Mouse (Mus musculus): Measurements from ENCODE around the gene Crebl2.

Gene Crebl2

GRCm38 (mm10) chr6:134829786-134830700, at the start of gene Crebl2:
Gene Crebl2 (plus strand): TSS chr6:134830154.
- peak; percentile 97 for DNase-seq (ENCODE audit: low spot score)

GRCm38 (mm10) chr6:134781494-134781913, 48.5 kb upstream of the Crebl2 start:
- no peak for DNase-seq (ENCODE audit: low spot score)

- no peak for DNase-seq (ENCODE audit: low spot score)
These were observed 47.1 kb upstream of the Crebl2 start for GRCm38 (mm10) chr6:134782900-134783299.

- no peak for DNase-seq (ENCODE audit: low spot score)
These were observed 43.5 kb upstream of the Crebl2 start for GRCm38 (mm10) chr6:134786426-134786825.

- no peak for DNase-seq (ENCODE audit: low spot score)
These were observed 40.9 kb upstream of the Crebl2 start for GRCm38 (mm10) chr6:134789100-134789499.

DNA sequence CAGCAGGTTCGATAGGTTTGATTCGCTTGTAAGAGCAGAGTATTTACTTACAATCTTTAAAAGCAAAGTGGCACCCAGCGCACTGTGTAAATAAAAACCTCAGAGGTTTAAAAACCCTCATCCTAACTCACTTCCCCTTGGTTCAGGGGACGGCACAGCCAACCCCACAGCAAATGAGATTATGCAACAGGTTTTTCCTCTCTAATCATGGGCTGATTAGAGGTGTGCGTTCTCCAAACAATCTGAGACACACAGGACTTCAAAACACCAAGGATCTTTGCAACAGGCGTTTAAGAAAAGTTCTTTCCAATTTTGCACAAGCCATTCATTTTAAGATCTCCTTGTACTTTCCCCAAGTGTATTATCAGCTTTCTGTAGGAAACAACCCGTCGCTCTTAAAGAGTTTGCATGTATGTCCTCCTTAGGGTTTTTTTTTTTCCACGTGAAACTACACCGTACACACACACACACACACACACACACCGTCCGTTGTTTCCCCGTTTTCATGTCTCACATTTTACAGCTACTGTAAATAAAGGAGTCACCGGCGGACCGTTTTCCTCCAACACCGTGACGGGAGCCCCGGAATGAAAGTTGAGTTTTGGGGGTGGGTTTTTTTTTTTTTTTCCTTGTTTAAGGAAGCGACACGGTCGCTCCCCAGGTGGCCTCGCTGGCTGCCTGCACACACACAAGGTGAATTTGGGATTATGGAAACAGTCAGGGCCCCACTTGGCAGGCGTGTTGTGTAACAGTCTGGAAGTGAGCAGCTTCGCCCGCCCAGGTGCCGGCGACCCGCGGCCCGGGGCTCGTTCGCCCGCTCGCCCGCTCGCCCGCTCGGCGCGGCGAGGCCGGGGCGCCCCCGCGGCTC, 38.5 kb upstream of the Crebl2 start:
- peak; percentile 50 for DNase-seq (ENCODE audit: low spot score)

DNA sequence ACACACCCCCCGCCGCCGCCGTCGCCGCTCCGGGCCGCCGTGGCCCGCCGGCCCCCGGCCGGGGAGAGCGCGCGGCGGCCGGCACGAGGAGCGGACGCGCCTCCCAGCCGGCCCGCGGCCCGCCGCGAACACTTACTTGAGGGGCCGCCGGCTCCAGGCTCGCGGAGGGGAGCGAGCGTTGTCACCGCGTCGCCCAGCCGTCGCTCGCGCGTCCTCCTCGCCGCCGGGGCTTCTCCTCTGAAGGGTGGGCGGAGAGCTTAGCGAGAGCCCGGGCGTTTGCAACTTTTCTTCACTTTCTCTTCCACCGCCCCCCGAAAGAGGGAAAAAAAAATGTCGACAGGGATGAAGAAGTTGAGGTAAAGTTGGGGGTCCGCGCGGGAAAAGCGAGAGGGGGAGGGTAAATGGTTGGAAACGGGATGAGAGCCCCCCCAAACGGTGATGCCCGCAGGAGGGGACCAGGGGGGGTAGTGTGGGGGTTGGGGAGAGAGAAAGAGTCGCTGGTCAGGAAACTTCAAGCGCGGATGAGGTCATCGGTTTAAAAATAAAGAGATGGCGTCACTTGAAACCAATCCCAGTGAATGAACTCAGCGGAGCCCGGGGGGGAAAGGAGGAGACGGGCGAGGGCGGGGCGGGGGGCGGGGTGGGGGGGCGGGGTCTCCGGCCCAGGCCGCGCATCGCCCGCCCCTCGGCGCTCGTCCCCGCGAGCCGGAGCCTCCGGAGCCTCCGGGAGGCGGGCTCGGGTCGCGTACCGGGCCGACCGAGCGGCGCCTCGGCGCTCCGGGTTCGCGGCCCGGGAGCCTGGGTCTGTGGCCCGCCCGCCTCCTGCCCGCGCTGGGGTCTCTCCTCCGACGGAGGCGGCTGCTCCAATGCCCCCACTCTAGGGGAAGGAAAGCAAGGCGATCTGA, 37.6 kb upstream of the Crebl2 start, which contains the start of gene Dusp16:
TSS of gene Dusp16 (minus strand) at position 485 of the 905 bp plus-strand sequence.
- DNase-seq (ENCODE audit: low spot score): peak; percentile 84

- no peak for DNase-seq (ENCODE audit: low spot score)
These were observed 36.7 kb upstream of the Crebl2 start for GRCm38 (mm10) chr6:134793046-134793806.

- peak; percentile 78 for DNase-seq (ENCODE audit: low spot score)
These were observed 35.9 kb upstream of the Crebl2 start for GRCm38 (mm10) chr6:134793911-134794520.

- DNase-seq (ENCODE audit: low spot score): no peak
These were observed 33.7 kb upstream of the Crebl2 start for GRCm38 (mm10) chr6:134796297-134796696.

- DNase-seq (ENCODE audit: low spot score): no peak
These were observed 28.5 kb upstream of the Crebl2 start for GRCm38 (mm10) chr6:134801483-134801882.

DNA sequence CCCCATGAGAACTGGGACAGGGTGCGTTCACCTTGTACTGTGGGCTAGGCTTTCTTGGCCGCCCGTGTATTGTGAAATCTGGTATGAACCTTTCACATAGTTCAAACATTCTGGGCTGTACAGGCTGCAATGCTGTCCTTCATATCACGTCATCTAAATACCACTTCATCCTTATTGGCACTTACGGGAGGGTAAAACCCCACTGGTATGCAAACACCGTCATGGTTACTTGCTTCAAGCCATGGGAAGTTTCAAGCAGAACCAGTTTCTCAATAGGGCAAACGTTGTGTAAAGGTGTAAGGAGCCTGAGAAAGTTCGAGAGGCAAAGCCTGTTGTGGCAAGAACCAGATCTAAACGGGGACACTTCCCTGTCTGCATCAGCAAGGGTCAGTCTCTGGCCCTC, 27.3 kb upstream of the Crebl2 start:
- no peak for DNase-seq (ENCODE audit: low spot score)

DNA sequence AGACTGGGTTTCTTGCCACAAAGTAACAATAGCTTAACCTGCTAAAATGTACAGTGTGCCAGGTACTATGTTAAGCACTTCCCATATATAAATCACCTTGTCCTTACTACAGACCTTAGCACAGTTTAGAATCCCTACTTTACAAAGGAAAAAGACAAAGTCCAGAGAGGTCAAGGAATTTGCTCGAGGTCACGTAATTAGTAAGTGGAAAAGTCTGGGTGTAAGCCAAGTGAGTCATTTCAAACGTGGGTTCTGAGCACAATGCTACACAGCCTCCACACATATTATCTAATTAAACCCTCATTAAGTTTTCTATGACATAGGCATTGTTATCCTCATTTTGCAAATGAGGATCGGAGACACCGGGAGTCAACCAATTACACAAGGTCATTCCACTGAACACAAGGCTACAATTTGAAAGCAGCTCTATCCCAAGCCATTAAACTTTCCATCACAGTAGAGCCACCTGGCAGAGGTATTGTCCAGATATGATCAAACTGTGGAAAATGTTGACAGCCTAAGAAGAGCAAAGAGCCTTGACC, 25.1 kb upstream of the Crebl2 start:
- DNase-seq (ENCODE audit: low spot score): no peak

- DNase-seq (ENCODE audit: low spot score): no peak
These were observed 23.8 kb upstream of the Crebl2 start for GRCm38 (mm10) chr6:134806130-134806529.

DNA sequence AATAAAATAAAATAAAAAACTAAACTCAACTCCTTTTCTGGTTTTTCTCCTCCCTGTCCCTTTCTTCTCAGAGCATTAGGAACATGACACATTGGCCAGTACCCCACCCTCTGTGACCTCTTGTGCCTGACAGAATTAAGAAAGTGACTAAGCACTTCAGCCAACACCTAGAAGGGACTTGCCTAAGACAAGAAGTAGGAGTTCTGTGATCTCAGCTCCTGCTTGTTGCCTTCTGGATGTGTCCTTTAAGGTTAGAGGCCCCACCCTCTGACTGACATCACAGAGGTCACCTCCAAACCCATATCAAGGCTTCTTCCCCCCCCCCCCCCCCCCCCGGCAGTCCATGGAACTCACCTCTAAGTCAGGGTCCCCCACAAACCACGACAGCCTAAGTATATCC, 22.9 kb upstream of the Crebl2 start:
- DNase-seq (ENCODE audit: low spot score): no peak

- DNase-seq (ENCODE audit: low spot score): no peak
These were observed 22.2 kb upstream of the Crebl2 start for GRCm38 (mm10) chr6:134807794-134808193.

DNA sequence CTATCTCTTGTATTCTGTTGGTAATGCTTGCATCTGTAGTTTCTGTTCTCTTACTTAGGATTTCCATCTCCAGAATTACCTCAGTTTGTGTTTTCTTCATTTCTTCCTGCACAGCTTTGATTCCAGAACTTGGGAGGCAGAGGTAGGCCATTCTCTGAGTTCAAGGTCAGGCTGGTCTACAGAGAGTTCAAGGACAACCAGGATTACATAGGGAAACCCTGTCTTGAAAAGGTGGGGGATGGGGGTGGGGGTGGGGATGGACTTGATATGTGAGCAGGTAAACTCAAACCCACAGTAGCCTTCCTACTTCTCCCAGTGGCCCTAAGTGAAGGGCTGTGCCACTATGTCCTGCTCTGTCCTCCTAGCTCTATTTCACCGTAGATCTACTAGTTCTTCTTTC, 16.9 kb upstream of the Crebl2 start:
- no peak for DNase-seq (ENCODE audit: low spot score)

- DNase-seq (ENCODE audit: low spot score): no peak
These were observed 12.7 kb upstream of the Crebl2 start for GRCm38 (mm10) chr6:134817051-134817928.

GRCm38 (mm10) chr6:134819741-134820140, 10.2 kb upstream of the Crebl2 start:
- no peak for DNase-seq (ENCODE audit: low spot score)
